Comparison of ENCODE assay signal across 23 mouse cellular contexts in genomic region chr11:108333006-108333405, GRCm38 (mm10). TPM values are rescaled to one million over a fixed set of nuclear protein-coding genes. Genes with fewer than 3 reads are reported as not detected.
DNase-seq lines count a peak whose midpoint lies in the region; ATAC-seq and TF ChIP-seq lines count a peak whose summit lies in the region.
"Had no signal": no experiment of that assay in that cellular context is flagged by ENCODE, and none has a peak within 500 bp of the region (broad histone marks: within the 10 kb centered on the region; RNA-seq: fewer than 3 reads in every experiment).

No protein-coding gene starts in this region.

- no peak for TF ChIP-seq CTCF in CH12.LX (conservative IDR thresholded peaks at IDR 0.05 in 1 of 2, IDR thresholded peaks at IDR 0.05 in 1 of 2; ENCODE audit: low read depth in 2 of 2, low read length in 2 of 2)

- H3K9ac ChIP-seq in kidney, embryonic 16.5 days (replicated peaks; ENCODE audit: low read length), result no peak overlapping the region
- no peak overlapping the region for H3K9ac ChIP-seq in midbrain, embryonic 11.5 days (ENCODE audit: low read length)
- H3K9ac ChIP-seq in CH12.LX (ENCODE audit: insufficient read depth, low read depth), result 0 out of 2 replicates have a peak overlapping the region, but pooled peaks have one; percentile 2

- TF ChIP-seq POLR2A in CH12.LX (IDR thresholded peaks at IDR 0.05; ENCODE audit: low read depth, low read length), result no peak

- no peak overlapping the region for H3K4me3 ChIP-seq in kidney, embryonic 16.5 days (ENCODE audit: low read length)
- no peak overlapping the region for H3K4me3 ChIP-seq in midbrain, embryonic 11.5 days (ENCODE audit: low read depth, low read length)
- no peak overlapping the region for H3K4me3 ChIP-seq in midbrain, embryonic 10.5 days
- no peak overlapping the region for H3K4me3 ChIP-seq in CH12.LX (replicated peaks in 1 of 3; ENCODE audit: low read depth in 2 of 3, low read length in 2 of 3, poor library complexity in 1 of 3)

- H3K27me3 ChIP-seq in kidney, embryonic 16.5 days (ENCODE audit: insufficient read depth, low read length), result no peaks in the 10 kb centered on the region
- no peaks in the 10 kb centered on the region for H3K27me3 ChIP-seq in midbrain, embryonic 11.5 days (ENCODE audit: control insufficient read depth, insufficient read depth, low read length)
- no peaks in the 10 kb centered on the region for H3K27me3 ChIP-seq in midbrain, embryonic 10.5 days (ENCODE audit: low read depth, poor library complexity, severe bottlenecking)
- no peaks in the 10 kb centered on the region for H3K27me3 ChIP-seq in CH12.LX (replicated peaks)
- H3K27me3 ChIP-seq: Patski had no signal

- H3K9me3 ChIP-seq in kidney, embryonic 16.5 days (ENCODE audit: low read length), result no peaks in the 10 kb centered on the region
- no peaks in the 10 kb centered on the region for H3K9me3 ChIP-seq in midbrain, embryonic 11.5 days (ENCODE audit: control insufficient read depth, low read length)
- H3K9me3 ChIP-seq in midbrain, embryonic 10.5 days (replicated peaks), result no peaks in the 10 kb centered on the region
- H3K9me3 ChIP-seq in CH12.LX (replicated peaks; ENCODE audit: low read length), result no peaks in the 10 kb centered on the region

- no peak overlapping the region for H3K4me2 ChIP-seq in kidney, embryonic 16.5 days (replicated peaks; ENCODE audit: low read depth, low read length)
- H3K4me2 ChIP-seq in midbrain, embryonic 11.5 days, result no peak overlapping the region
- H3K4me2 ChIP-seq in CH12.LX (ENCODE audit: insufficient read depth, low read depth, poor library complexity, severe bottlenecking), result peak overlapping the region; percentile 34; the same call in 1 of the 2 replicates

- H3K4me1 ChIP-seq in kidney, embryonic 16.5 days (ENCODE audit: insufficient read depth, low read length), result peaks cover 39% of the 10 kb centered on the region
- no peaks in the 10 kb centered on the region for H3K4me1 ChIP-seq in midbrain, embryonic 11.5 days (ENCODE audit: control insufficient read depth, insufficient read depth, low read length)
- peaks cover 15% of the 10 kb centered on the region for H3K4me1 ChIP-seq in midbrain, embryonic 10.5 days
- peaks cover 13 to 74% of the 10 kb centered on the region in 2 experiments; a peak in 3 of 4 replicates for H3K4me1 ChIP-seq in CH12.LX (ENCODE audit: control insufficient read depth in 1 of 2, insufficient read depth in 2 of 2)

- peak overlapping the region; percentile 57; the same call in 1 of the 2 replicates for H3K27ac ChIP-seq in kidney, embryonic 16.5 days (ENCODE audit: low read length)
- no peak overlapping the region for H3K27ac ChIP-seq in midbrain, embryonic 11.5 days (ENCODE audit: low read depth, low read length)
- no peak overlapping the region for H3K27ac ChIP-seq in midbrain, embryonic 10.5 days (replicated peaks)
- no peak overlapping the region for H3K27ac ChIP-seq in CH12.LX (ENCODE audit: insufficient read depth, low read depth)

- no peak for TF ChIP-seq RAD21 in CH12.LX (IDR thresholded peaks at IDR 0.05; ENCODE audit: low read depth, low read length)

- in situ Hi-C loops in CH12.LX (cut with MboI; ENCODE audit: low pct_ligation_motif_present, low pct_unique_long_range_greater_than_20kb, low sequenced_read_pairs), result no loop called here

- no peak for DNase-seq in kidney, postnatal 4 days
- DNase-seq in midbrain, embryonic 11.5 days (ENCODE audit: low spot score, missing footprints), result peak; percentile 51
- no peak for DNase-seq in midbrain, embryonic 10.5 days (ENCODE audit: low spot score)
- DNase-seq in CH12.LX (ENCODE audit: extremely low read depth), result no peak
- DNase-seq in right cerebral cortex, postnatal 25 days, result no peak
- DNase-seq: adrenal gland, adult 2 months; adrenal gland, adult 8-10 months; adrenal gland, postnatal 10 days; adrenal gland, postnatal 14 days; adrenal gland, postnatal 25 days; adrenal gland, postnatal 36 days; B cell, adult 2 months; cerebellum, adult 11 months; cerebellum, adult 11-12 months; cerebellum, adult 18-20 months; cerebellum, adult 2 months had no signal

- no peak for ATAC-seq in kidney, embryonic 16.5 days (ENCODE audit: low FRiP score, low TSS enrichment)
- no peak for ATAC-seq in midbrain, embryonic 11.5 days (ENCODE audit: low FRiP score)
- ATAC-seq: activated CD4-positive, CD25-positive, alpha-beta regulatory T cell, adult 4 months; CD4-positive, CD25-positive, alpha-beta regulatory T cell, adult 4 months; Patski had no signal

- dilution Hi-C loops in CH12.LX (cut with MboI; ENCODE audit: extremely low pct_ligation_motif_present, extremely low pct_unique_long_range_greater_than_20kb, low sequenced_read_pairs), result no loop called here

- TF ChIP-seq EP300 in CH12.LX (IDR thresholded peaks at IDR 0.05; ENCODE audit: low read length), result peak; percentile 80

- 29% methylated on average over 5 of the region's 5 CpGs for WGBS in kidney, embryonic 16.5 days
- whole genome bisulfite sequencing in midbrain, embryonic 11.5 days, result 67% methylated on average over 5 of the region's 5 CpGs
- 73% methylated on average over 5 of the region's 5 CpGs for WGBS in midbrain, embryonic 10.5 days

- H3K36me3 ChIP-seq in kidney, embryonic 16.5 days (ENCODE audit: insufficient read depth, low read length), result no peaks in the 10 kb centered on the region
- H3K36me3 ChIP-seq in midbrain, embryonic 11.5 days (ENCODE audit: control insufficient read depth, insufficient read depth, low read length), result no peaks in the 10 kb centered on the region
- no peaks in the 10 kb centered on the region for H3K36me3 ChIP-seq in midbrain, embryonic 10.5 days
- peaks cover 12 to 89% of the 10 kb centered on the region in 2 experiments for H3K36me3 ChIP-seq in CH12.LX (replicated peaks in 1 of 2; ENCODE audit: control insufficient read depth in 1 of 2, insufficient read depth in 1 of 2, low read length in 1 of 2)
- H3K36me3 ChIP-seq: G1E had no signal

- peaks cover 14% of the 10 kb centered on the region for H3K79me2 ChIP-seq in CH12.LX (replicated peaks; ENCODE audit: control insufficient read depth, extremely low read depth, insufficient read depth, poor library complexity, severe bottlenecking)

TF ChIP-seq in CH12.LX, 34 proteins besides CTCF, POLR2A, EP300 and RAD21:
- TF ChIP-seq MEF2A (IDR thresholded peaks at IDR 0.05; ENCODE audit: borderline replicate concordance, low read depth, low read length) (0 out of 2 replicates have a peak, but pooled peaks have one; percentile 26), GABPA (IDR thresholded peaks at IDR 0.05; ENCODE audit: insufficient replicate concordance, low read depth, low read length) (no peak), ETS1 (conservative IDR thresholded peaks at IDR 0.05; ENCODE audit: low read depth, low read length) (peak; percentile 33; the same call in 1 of the 2 replicates), PAX5 (IDR thresholded peaks at IDR 0.05; ENCODE audit: low read length) (no peak), CHD2 (IDR thresholded peaks at IDR 0.05; ENCODE audit: low read length) (0 out of 2 replicates have a peak, but pooled peaks have one; percentile 21), BHLHE40 (IDR thresholded peaks at IDR 0.05; ENCODE audit: low read depth, low read length) (peak; percentile 25; the same call in 1 of the 2 replicates), RCOR1 (conservative IDR thresholded peaks at IDR 0.05; ENCODE audit: low read depth, low read length) (no peak), ZKSCAN1 (IDR thresholded peaks at IDR 0.05; ENCODE audit: borderline replicate concordance, low read depth, low read length) (no peak), MAFK (IDR thresholded peaks at IDR 0.05; ENCODE audit: insufficient replicate concordance, low read length) (0 out of 2 replicates have a peak, but pooled peaks have one; percentile 25), ZNF384 (IDR thresholded peaks at IDR 0.05; ENCODE audit: low read depth, low read length) (peak; percentile 95), UBTF (IDR thresholded peaks at IDR 0.05; ENCODE audit: low read depth, low read length) (no peak), MYC (IDR thresholded peaks at IDR 0.05; ENCODE audit: low read depth, low read length) (peak; percentile 30; the same call in 1 of the 2 replicates), IRF4 (IDR thresholded peaks at IDR 0.05; ENCODE audit: low read depth, low read length) (peak; percentile 35), SIN3A (IDR thresholded peaks at IDR 0.05; ENCODE audit: low read length) (peak; percentile 26; the same call in 1 of the 2 replicates), ZMIZ1 (IDR thresholded peaks at IDR 0.05; ENCODE audit: low read depth, low read length) (no peak), JUN (IDR thresholded peaks at IDR 0.05; ENCODE audit: insufficient read depth, low read depth, low read length) (peak; percentile 96), CHD1 (IDR thresholded peaks at IDR 0.05; ENCODE audit: low read depth, low read length) (0 out of 2 replicates have a peak, but pooled peaks have one; percentile 74), E2F4 (IDR thresholded peaks at IDR 0.05; ENCODE audit: insufficient replicate concordance, low read depth, low read length) (no peak), JUND (conservative IDR thresholded peaks at IDR 0.05; ENCODE audit: low read depth, low read length) (peak; percentile 94), USF2 (conservative IDR thresholded peaks at IDR 0.05; ENCODE audit: low read depth, low read length) (no peak), SMC3 (IDR thresholded peaks at IDR 0.05; ENCODE audit: low read depth, low read length) (no peak), ZC3H11A (IDR thresholded peaks at IDR 0.05; ENCODE audit: low read depth, low read length) (no peak), POLR2AphosphoS2 (IDR thresholded peaks at IDR 0.05; ENCODE audit: low read depth, low read length) (no peak), ELF1 (IDR thresholded peaks at IDR 0.05; ENCODE audit: low read depth, low read length) (no peak)

RNA-seq across cellular contexts. Expression of gene Apoh, which starts 10.1 kb away (rescaled TPM):
- polyA plus RNA-seq in kidney, embryonic 16.5 days (2015; fragmentation: Nextera tagmentation; extraction: Ambion mirVana), result 1.9 and 2.4 TPM in 2 replicates
- not detected in 2 replicates for polyA plus RNA-seq in midbrain, embryonic 11.5 days (2014; fragmentation: Nextera tagmentation; extraction: Ambion mirVana)
- polyA plus RNA-seq in midbrain, embryonic 10.5 days (2016; fragmentation: Nextera tagmentation; extraction: Ambion mirVana), result not detected in 2 replicates
- total RNA-seq in CH12.LX (2012; rRNA removed) (not detected in 2 replicates), CH12.LX (2014; rRNA removed) (0.95 TPM in 1 of 2 replicates, not detected in the other)
- not detected in 2 replicates for polyA plus RNA-seq in CH12.LX (2012; ENCODE audit: insufficient read length, low read depth)
- total RNA-seq: adrenal gland, postnatal 25 days; ES-E14; G1E; MEL had no signal
- polyA plus RNA-seq: activated CD4-positive, CD25-positive, alpha-beta regulatory T cell, adult 4 months; CD4-positive, CD25-positive, alpha-beta regulatory T cell, adult 4 months; G1E had no signal

RNA-seq across cellular contexts. Expression of gene Prkca, which starts 10.7 kb away (rescaled TPM):
- polyA plus RNA-seq in kidney, embryonic 16.5 days (2015; fragmentation: Nextera tagmentation; extraction: Ambion mirVana), result 7.0 and 9.7 TPM in 2 replicates
- 3.3 and 4.5 TPM in 2 replicates for polyA plus RNA-seq in midbrain, embryonic 11.5 days (2014; fragmentation: Nextera tagmentation; extraction: Ambion mirVana)
- polyA plus RNA-seq in midbrain, embryonic 10.5 days (2016; fragmentation: Nextera tagmentation; extraction: Ambion mirVana), result 2.5 and 2.6 TPM in 2 replicates
- total RNA-seq in CH12.LX (2012; rRNA removed) (40.0 and 40.7 TPM in 2 replicates), CH12.LX (2014; rRNA removed) (38.3 and 43.7 TPM in 2 replicates)
- 105 and 107 TPM in 2 replicates for polyA plus RNA-seq in CH12.LX (2012; ENCODE audit: insufficient read length, low read depth)
- polyA plus RNA-seq: G1E had no signal
